Mouse (Mus musculus) kidney, adult 2 months (tissue): ENCODE data around the gene Tpt1. TPM values are rescaled to one million over a fixed set of nuclear protein-coding genes. Genes with fewer than 3 reads are reported as not detected.
"Not testable (repeated sequence)": the region's sequence is repeated elsewhere in the genome, so short reads cannot be mapped to it uniquely, and the experiment has no call there.

Experiments used
- DNase-seq: peaks from one replicate; pipeline ENCODE4 v3.0.0; 2021
- H3K27ac ChIP-seq: fragments of 200-500 bp; 2 replicates; pipeline ENCODE4 v1.5.1; 2012; ENCODE audit warnings: low read depth, low read length, control low read depth, inconsistent platforms; ENCODE audit not compliant: insufficient read depth
- H3K27me3 ChIP-seq: fragments of 200-500 bp; replicated peaks from 2 replicates; pipeline ENCODE4 v1.6.1; 2012; ENCODE audit warnings: mild to moderate bottlenecking, moderate library complexity, low read length, inconsistent platforms; ENCODE audit not compliant: control insufficient read depth, insufficient read depth
- H3K36me3 ChIP-seq: fragments of 200-500 bp; 2 replicates; pipeline ENCODE4 v1.6.1; 2012; ENCODE audit warnings: mild to moderate bottlenecking, moderate library complexity, low read length, inconsistent platforms; ENCODE audit not compliant: control insufficient read depth, insufficient read depth
- H3K4me1 ChIP-seq: fragments of 200-500 bp; 2 replicates; pipeline ENCODE4 v1.6.1; 2011; ENCODE audit warnings: low read length; ENCODE audit not compliant: control insufficient read depth, insufficient read depth
- H3K4me3 ChIP-seq: fragments of 200-500 bp; 2 replicates; pipeline ENCODE4 v1.5.1; 2011; ENCODE audit warnings: mild to moderate bottlenecking, low read depth, low read length, control low read depth; ENCODE audit not compliant: insufficient read depth
- CTCF ChIP-seq: fragments of 200-500 bp; conservative IDR thresholded peaks from 2 replicates; pipeline ENCODE4 v1.5.1; 2011; ENCODE audit warnings: low read depth, mild to moderate bottlenecking, control low read depth, low read length, moderate library complexity, mixed read lengths; ENCODE audit not compliant: insufficient read depth, insufficient read length
- POLR2A ChIP-seq: fragments of 200-500 bp; IDR thresholded peaks from one replicate; pipeline ENCODE4 v1.6.1; 2011; ENCODE audit warnings: low read depth, low read length, control low read depth
- WGBS: fragments of 180-500 bp; shearing (Covaris S2); methylation state at CpG from one replicate; pipeline ENCODE4 v1.1.7; 2018; 5-methylcytosine and 5-hydroxymethylcytosine counted together
- polyA plus RNA-seq: library from polyadenylated mRNA; depleted of rRNA; stranded (reverse); fragments of >200 nt; gene quantifications from 2 replicates; pipeline ENCODE4 v1.2.3, GENCODE M21; 2012

The Tpt1 gene
- polyA plus RNA-seq, 1 experiment, result 1,266 TPM

- Histone ChIP-seq H3K27me3 (no peaks in the 10 kb centered on the region), H3K4me1 (peaks cover 7% of the 10 kb centered on the region; the same call in 1 of the 2 replicates), H3K36me3 (peaks cover 11% of the 10 kb centered on the region), H3K27ac (no peak overlapping the region), H3K4me3 (no peak overlapping the region)
- WGBS, result 90% methylated on average over 5 of the region's 5 CpGs
- DNase-seq, result no peak
- TF ChIP-seq CTCF, result no peak
- TF ChIP-seq POLR2A, result no peak
Measured at GRCm38 (mm10) chr14:75852016-75852415, 7.1 kb downstream of the Tpt1 start.

GRCm38 (mm10) chr14:75855263-75855992 is 10.5 kb downstream of the Tpt1 start:
- no peak overlapping the region for H3K27ac ChIP-seq
- H3K36me3 ChIP-seq, result no peaks in the 10 kb centered on the region
- TF ChIP-seq POLR2A, result no peak
- TF ChIP-seq CTCF, result no peak
- H3K27me3 ChIP-seq, result no peaks in the 10 kb centered on the region
- no peak for DNase-seq
- H3K4me3 ChIP-seq, result no peak overlapping the region
- WGBS, result 47% methylated on average over 17 of the region's 17 CpGs
- H3K4me1 ChIP-seq, result no peaks in the 10 kb centered on the region

GRCm38 (mm10) chr14:75858181-75858580 is 13.3 kb downstream of the Tpt1 start:
- DNase-seq, result no peak
- H3K36me3 ChIP-seq, result no peaks in the 10 kb centered on the region
- H3K27me3 ChIP-seq, result no peaks in the 10 kb centered on the region
- 53% methylated on average over 2 of the region's 2 CpGs for WGBS
- TF ChIP-seq CTCF (no peak), POLR2A (no peak)
- H3K4me3 ChIP-seq, result no peak overlapping the region
- no peak overlapping the region for H3K27ac ChIP-seq
- H3K4me1 ChIP-seq, result no peaks in the 10 kb centered on the region; the same call in 1 of the 2 replicates

- 88% methylated on average over 2 of the region's 2 CpGs for WGBS
- no peak overlapping the region for H3K27ac ChIP-seq
- TF ChIP-seq CTCF (0 out of 2 replicates have a peak, but pooled peaks have one; percentile 15), POLR2A (no peak)
Measured at GRCm38 (mm10) chr14:75859619-75860018, 14.7 kb downstream of the Tpt1 start.

GRCm38 (mm10) chr14:75862701-75863100 is 17.8 kb downstream of the Tpt1 start:
- WGBS, result 86% methylated on average over 6 of the region's 6 CpGs
- DNase-seq, result no peak
- H3K27ac ChIP-seq, result no peak overlapping the region
- no peak for TF ChIP-seq CTCF
- TF ChIP-seq POLR2A, result no peak
- H3K4me3 ChIP-seq, result no peak overlapping the region
- H3K4me1 ChIP-seq, result peaks cover 5% of the 10 kb centered on the region
- H3K36me3 ChIP-seq, result no peaks in the 10 kb centered on the region
- no peaks in the 10 kb centered on the region for H3K27me3 ChIP-seq

More at GRCm38 (mm10) chr14:75859619-75860018, 14.7 kb downstream of the Tpt1 start:
- Histone ChIP-seq H3K4me1 (peaks cover 5% of the 10 kb centered on the region), H3K27me3 (no peaks in the 10 kb centered on the region), H3K36me3 (no peaks in the 10 kb centered on the region), H3K4me3 (no peak overlapping the region)
- DNase-seq, result no peak

GRCm38 (mm10) chr14:75863549-75864409 is 18.9 kb downstream of the Tpt1 start:
- no peak for TF ChIP-seq POLR2A
- peak; percentile 94 for DNase-seq
- Histone ChIP-seq H3K4me1 (peaks cover 8% of the 10 kb centered on the region), H3K27ac (peak overlapping the region; percentile 66), H3K4me3 (no peak overlapping the region), H3K36me3 (no peaks in the 10 kb centered on the region), H3K27me3 (no peaks in the 10 kb centered on the region)
- 9% methylated on average over 7 of the region's 7 CpGs for WGBS

GRCm38 (mm10) chr14:75866706-75867333 is 21.9 kb downstream of the Tpt1 start:
- H3K36me3 ChIP-seq, result no peaks in the 10 kb centered on the region
- TF ChIP-seq CTCF, result no peak
- no peak for TF ChIP-seq POLR2A
- 81% methylated on average over 9 of the region's 9 CpGs for WGBS
- H3K4me3 ChIP-seq, result no peak overlapping the region
- H3K4me1 ChIP-seq, result peaks cover 11% of the 10 kb centered on the region
- no peak for DNase-seq
- H3K27ac ChIP-seq, result no peak overlapping the region
- no peaks in the 10 kb centered on the region for H3K27me3 ChIP-seq

GRCm38 (mm10) chr14:75868028-75868427 is 23.1 kb downstream of the Tpt1 start:
- peaks cover 11% of the 10 kb centered on the region for H3K4me1 ChIP-seq
- H3K4me3 ChIP-seq, H3K27ac ChIP-seq, H3K36me3 ChIP-seq, H3K27me3 ChIP-seq: not testable (repeated sequence)
- 60% methylated on average over 3 of the region's 3 CpGs for WGBS
- peak; percentile 52 for DNase-seq
